Mouse (Mus musculus) forebrain, embryonic 13.5 days (tissue): ENCODE measurements around the gene Dhx33. TPM values are rescaled to one million over a fixed set of nuclear protein-coding genes. Genes with fewer than 3 reads are reported as not detected.

Experiments used
- ATAC-seq: fragments of 200-750 bp; cut with Nextera tagmentation; 2 replicates; pipeline ENCODE4 v1.8.0; 2017
- H3K27ac ChIP-seq: fragments of 300-500 bp; sonication (generic); 2 replicates; pipeline ENCODE4 v1.5.1; 2015; ENCODE audit warnings: inconsistent platforms, mild to moderate bottlenecking, moderate library complexity
- H3K27me3 ChIP-seq: fragments of 300-500 bp; sonication (generic); 2 replicates; pipeline ENCODE4 v1.6.1; 2015; ENCODE audit warnings: mild to moderate bottlenecking, inconsistent platforms
- H3K36me3 ChIP-seq: fragments of 300-500 bp; sonication (generic); 2 replicates; pipeline ENCODE4 v1.6.1; 2015; ENCODE audit warnings: mild to moderate bottlenecking, inconsistent platforms; ENCODE audit not compliant: poor library complexity, severe bottlenecking
- H3K4me1 ChIP-seq: fragments of 300-500 bp; sonication (generic); 2 replicates; pipeline ENCODE4 v1.6.1; 2015; ENCODE audit warnings: inconsistent platforms
- H3K4me2 ChIP-seq: fragments of 300-500 bp; sonication (generic); 2 replicates; pipeline ENCODE4 v1.6.1; 2015; ENCODE audit warnings: inconsistent platforms, mild to moderate bottlenecking, moderate library complexity
- H3K4me3 ChIP-seq: fragments of 300-500 bp; sonication (generic); 2 replicates; pipeline ENCODE4 v1.5.1; 2015; ENCODE audit warnings: mild to moderate bottlenecking, inconsistent platforms
- H3K9ac ChIP-seq: fragments of 300-500 bp; sonication (generic); 2 replicates; pipeline ENCODE4 v1.6.1; 2015; ENCODE audit warnings: mild to moderate bottlenecking, inconsistent platforms
- H3K9me3 ChIP-seq: fragments of 300-500 bp; sonication (generic); replicated peaks from 2 replicates; pipeline ENCODE4 v1.6.1; 2016; ENCODE audit warnings: inconsistent platforms
- WGBS: fragments of 180-500 bp; shearing (Covaris S2); methylation state at CpG from one replicate; pipeline ENCODE4 v1.1.7; 2015; 5-methylcytosine and 5-hydroxymethylcytosine counted together
- polyA plus RNA-seq: library from polyadenylated mRNA; unstranded; fragments of >200 nt; fragmentation: Nextera tagmentation; extraction: Ambion mirVana; gene quantifications from 2 replicates; pipeline ENCODE4 v1.2.1, GENCODE M21; 2015

Gene Dhx33
- polyA plus RNA-seq, 1 experiment from 2014 or later, result 11.9 TPM

- Histone ChIP-seq H3K4me1 (peaks cover 14% of the 10 kb centered on the region), H3K27me3 (no peaks in the 10 kb centered on the region), H3K9me3 (no peaks in the 10 kb centered on the region), H3K36me3 (peaks cover 84% of the 10 kb centered on the region), H3K4me3 (no peak overlapping the region), H3K27ac (no peak overlapping the region), H3K9ac (no peak overlapping the region), H3K4me2 (no peak overlapping the region)
- 91% methylated on average over 6 of the region's 6 CpGs for WGBS
- ATAC-seq, result no peak
Measured at GRCm38 (mm10) chr11:70977293-70977692, 26.9 kb downstream of the Dhx33 start.

- Histone ChIP-seq H3K36me3 (peaks cover 75% of the 10 kb centered on the region), H3K27ac (no peak overlapping the region), H3K4me1 (peaks cover 7% of the 10 kb centered on the region), H3K9ac (no peak overlapping the region), H3K4me2 (no peak overlapping the region), H3K9me3 (no peaks in the 10 kb centered on the region), H3K4me3 (no peak overlapping the region), H3K27me3 (no peaks in the 10 kb centered on the region)
- WGBS, result 76% methylated on average over 2 of the region's 2 CpGs
- no peak for ATAC-seq
Measured at GRCm38 (mm10) chr11:70975193-70975592, 29.0 kb downstream of the Dhx33 start.

GRCm38 (mm10) chr11:70973947-70974346 is 30.3 kb downstream of the Dhx33 start:
- WGBS, result 71% methylated on average over 4 of the region's 4 CpGs
- Histone ChIP-seq H3K4me1 (peaks cover 11% of the 10 kb centered on the region), H3K4me3 (no peak overlapping the region), H3K4me2 (no peak overlapping the region), H3K9ac (no peak overlapping the region), H3K9me3 (no peaks in the 10 kb centered on the region), H3K36me3 (peaks cover 62% of the 10 kb centered on the region), H3K27ac (no peak overlapping the region), H3K27me3 (no peaks in the 10 kb centered on the region)
- ATAC-seq, result no peak

- 59% methylated on average over 1 of the region's 1 CpGs for WGBS
- Histone ChIP-seq H3K4me2 (no peak overlapping the region), H3K36me3 (peaks cover 49% of the 10 kb centered on the region), H3K4me1 (peaks cover 22% of the 10 kb centered on the region), H3K9ac (no peak overlapping the region), H3K4me3 (no peak overlapping the region), H3K27me3 (no peaks in the 10 kb centered on the region), H3K9me3 (no peaks in the 10 kb centered on the region), H3K27ac (no peak overlapping the region)
- ATAC-seq, result no peak
Measured at GRCm38 (mm10) chr11:70972586-70972985, 31.7 kb downstream of the Dhx33 start.

GRCm38 (mm10) chr11:70970560-70971540 is 33.4 kb downstream of the Dhx33 start:
- no peaks in the 10 kb centered on the region for H3K9me3 ChIP-seq
- peaks cover 42% of the 10 kb centered on the region for H3K36me3 ChIP-seq
- WGBS, result 18% methylated on average over 24 of the region's 24 CpGs
- H3K4me1 ChIP-seq, result peaks cover 24% of the 10 kb centered on the region
- peak overlapping the region; percentile 74 for H3K9ac ChIP-seq
- H3K27me3 ChIP-seq, result no peaks in the 10 kb centered on the region
- peak; percentile 5; the same call in 1 of the 2 replicates for ATAC-seq
- peak overlapping the region; percentile 88 for H3K4me2 ChIP-seq
- peak overlapping the region; percentile 91 for H3K27ac ChIP-seq
- peak overlapping the region; percentile 71 for H3K4me3 ChIP-seq

- Histone ChIP-seq H3K36me3 (peaks cover 44% of the 10 kb centered on the region), H3K9ac (peak within 1 kb of the TSS; percentile 81), H3K4me3 (peak within 1 kb of the TSS; percentile 71), H3K4me2 (peak within 1 kb of the TSS; percentile 88), H3K27ac (peak within 1 kb of the TSS; percentile 91), H3K27me3 (no peaks in the 10 kb centered on the region), H3K4me1 (peaks cover 24% of the 10 kb centered on the region), H3K9me3 (no peaks in the 10 kb centered on the region)
- WGBS, result under 1% methylated on average over 43 of the region's 43 CpGs
- peak; percentile 99 for ATAC-seq
Measured at GRCm38 (mm10) chr11:70969821-70970559, 34.2 kb downstream of the Dhx33 start, which contains the start of the genes Nup88 and Rpain. TSS of gene Nup88 (minus strand) at chr11:70969973. TSS of gene Rpain (plus strand) at chr11:70970213.

- peak overlapping the region; percentile 71 for H3K4me3 ChIP-seq
- H3K9me3 ChIP-seq, result no peaks in the 10 kb centered on the region
- H3K27me3 ChIP-seq, result no peaks in the 10 kb centered on the region
- WGBS, result under 1% methylated on average over 25 of the region's 25 CpGs
- ATAC-seq, result peak; percentile 26
- peaks cover 24% of the 10 kb centered on the region for H3K4me1 ChIP-seq
- H3K9ac ChIP-seq, result peak overlapping the region; percentile 81
- H3K36me3 ChIP-seq, result peaks cover 44% of the 10 kb centered on the region
- peak overlapping the region; percentile 88 for H3K4me2 ChIP-seq
- peak overlapping the region; percentile 80 for H3K27ac ChIP-seq
Measured at GRCm38 (mm10) chr11:70969271-70969794, 34.9 kb downstream of the Dhx33 start.

GRCm38 (mm10) chr11:70964222-70964907 is 39.9 kb downstream of the Dhx33 start:
- peaks cover 17% of the 10 kb centered on the region for H3K4me1 ChIP-seq
- H3K4me3 ChIP-seq, result no peak overlapping the region
- no peak for ATAC-seq
- no peak overlapping the region for H3K9ac ChIP-seq
- WGBS, result 78% methylated on average over 4 of the region's 4 CpGs
- no peaks in the 10 kb centered on the region for H3K27me3 ChIP-seq
- H3K36me3 ChIP-seq, result peaks cover 72% of the 10 kb centered on the region
- H3K4me2 ChIP-seq, result no peak overlapping the region
- H3K9me3 ChIP-seq, result no peaks in the 10 kb centered on the region
- no peak overlapping the region for H3K27ac ChIP-seq

GRCm38 (mm10) chr11:70960786-70961554 is 43.3 kb downstream of the Dhx33 start:
- H3K36me3 ChIP-seq, result peaks cover 94% of the 10 kb centered on the region
- WGBS, result 90% methylated on average over 5 of the region's 5 CpGs
- no peak overlapping the region for H3K9ac ChIP-seq
- H3K27me3 ChIP-seq, result no peaks in the 10 kb centered on the region
- H3K4me1 ChIP-seq, result no peaks in the 10 kb centered on the region
- H3K9me3 ChIP-seq, result no peaks in the 10 kb centered on the region
- H3K27ac ChIP-seq, result no peak overlapping the region
- H3K4me2 ChIP-seq, result no peak overlapping the region
- H3K4me3 ChIP-seq, result no peak overlapping the region
- no peak for ATAC-seq

- H3K36me3 ChIP-seq, result peaks cover 96% of the 10 kb centered on the region
- no peaks in the 10 kb centered on the region for H3K27me3 ChIP-seq
- no peak overlapping the region for H3K4me3 ChIP-seq
- no peak overlapping the region for H3K4me2 ChIP-seq
- H3K27ac ChIP-seq, result no peak overlapping the region
- H3K9me3 ChIP-seq, result no peaks in the 10 kb centered on the region
- H3K9ac ChIP-seq, result no peak overlapping the region
- no peaks in the 10 kb centered on the region for H3K4me1 ChIP-seq
- WGBS, result 88% methylated on average over 4 of the region's 4 CpGs
- ATAC-seq, result no peak
Measured at GRCm38 (mm10) chr11:70954711-70955110, 49.5 kb downstream of the Dhx33 start.
